Mouse (Mus musculus): ENCODE measurements around the gene Cmklr1. TPM values are rescaled to one million over a fixed set of nuclear protein-coding genes. Genes with fewer than 3 reads are reported as not detected.

Gene Cmklr1
- polyA plus RNA-seq, 1 experiment from 2014 or later = 7.5 TPM

DNA sequence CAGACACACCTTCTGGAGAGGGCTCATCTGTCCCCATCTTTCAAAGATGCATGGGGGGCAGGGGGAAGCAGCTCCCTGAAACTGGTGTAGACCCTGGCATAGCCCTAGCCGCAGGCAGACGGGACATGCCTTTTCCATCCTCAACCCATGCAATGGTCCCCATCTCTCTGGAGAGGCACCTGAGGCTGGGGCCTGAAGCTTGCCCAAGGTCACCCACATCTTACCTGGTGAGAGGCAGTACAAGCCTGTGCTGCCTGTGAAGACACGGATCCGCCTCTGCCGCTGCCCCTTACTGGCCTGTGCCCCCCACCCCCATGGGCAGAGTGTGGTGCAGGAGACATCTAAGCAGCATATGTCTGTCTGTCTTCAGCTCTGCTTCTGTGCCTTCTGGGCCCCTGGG, 23.2 kb downstream of the Cmklr1 start:
- H3K9ac ChIP-seq (ENCODE audit: low read depth, low read length) = no peak overlapping the region
- H3K36me3 ChIP-seq (ENCODE audit: insufficient read depth, low read length) = no peaks in the 10 kb centered on the region
- H3K4me1 ChIP-seq (replicated peaks; ENCODE audit: insufficient read depth, low read length) = peaks cover 19% of the 10 kb centered on the region
- H3K4me3 ChIP-seq (replicated peaks; ENCODE audit: low read depth, low read length) = no peak overlapping the region
- 79% methylated on average over 5 of the region's 5 CpGs for WGBS
- no peak overlapping the region for H3K27ac ChIP-seq
- DNase-seq (ENCODE audit: low spot score) (no peak), ATAC-seq (replicated peaks; ENCODE audit: low FRiP score, low read depth) (no peak)
- no peak for TF ChIP-seq CTCF (IDR thresholded peaks at IDR 0.05; ENCODE audit: low read depth)
- no peaks in the 10 kb centered on the region for H3K9me3 ChIP-seq (replicated peaks; ENCODE audit: low read length)
- H3K4me2 ChIP-seq (ENCODE audit: low read length) = no peak overlapping the region
- H3K27me3 ChIP-seq (ENCODE audit: insufficient read depth, low read length) = no peaks in the 10 kb centered on the region

DNA sequence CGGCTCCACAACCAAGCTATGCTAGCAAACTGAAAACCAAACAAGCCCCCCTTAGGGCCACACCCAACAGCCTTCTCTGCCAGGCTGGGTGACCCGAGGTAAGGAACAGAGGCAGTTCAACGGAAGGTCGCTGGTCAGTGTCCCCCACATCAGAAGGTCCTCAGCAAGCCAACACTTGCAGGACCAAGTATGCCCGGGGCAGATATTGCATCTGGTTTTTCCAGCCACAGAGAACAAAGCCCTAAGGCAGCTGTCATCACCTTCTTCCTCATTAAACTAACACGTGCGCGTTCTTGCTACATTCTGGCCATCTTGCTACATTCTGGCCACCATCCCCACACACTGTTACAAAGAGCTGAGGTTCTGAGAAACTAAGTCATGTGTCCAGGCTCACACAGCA, 23.9 kb downstream of the Cmklr1 start:
- Histone ChIP-seq H3K27me3 (ENCODE audit: insufficient read depth, low read length) (no peaks in the 10 kb centered on the region), H3K9ac (ENCODE audit: low read depth, low read length) (no peak overlapping the region), H3K4me1 (replicated peaks; ENCODE audit: insufficient read depth, low read length) (peaks cover 19% of the 10 kb centered on the region), H3K27ac (no peak overlapping the region), H3K36me3 (ENCODE audit: insufficient read depth, low read length) (no peaks in the 10 kb centered on the region), H3K9me3 (replicated peaks; ENCODE audit: low read length) (no peaks in the 10 kb centered on the region), H3K4me3 (replicated peaks; ENCODE audit: low read depth, low read length) (no peak overlapping the region), H3K4me2 (ENCODE audit: low read length) (no peak overlapping the region)
- no peak for ATAC-seq (replicated peaks; ENCODE audit: low FRiP score, low read depth)
- WGBS = 71% methylated on average over 8 of the region's 8 CpGs
- DNase-seq (ENCODE audit: low spot score) = no peak
- no peak for TF ChIP-seq CTCF (IDR thresholded peaks at IDR 0.05; ENCODE audit: low read depth)

DNA sequence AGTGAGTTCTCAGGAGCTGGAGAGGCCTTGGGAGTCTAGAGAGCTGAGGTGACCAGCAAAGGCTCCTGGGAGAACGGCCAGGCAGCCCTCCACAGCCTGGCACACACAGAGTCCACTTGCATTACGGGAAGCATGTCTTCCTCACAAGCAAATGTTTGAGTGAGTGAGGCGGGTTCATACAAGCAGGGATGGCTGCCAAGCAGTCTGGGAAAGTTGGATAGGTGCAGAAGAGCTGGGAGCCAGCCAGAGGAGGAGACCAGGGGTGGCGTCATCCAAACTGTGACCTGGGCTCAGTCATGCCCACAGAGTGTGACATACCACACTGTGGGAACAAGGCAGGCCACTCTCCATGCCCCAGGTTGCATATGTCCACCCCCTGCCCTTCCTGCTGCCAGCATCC, 25.2 kb downstream of the Cmklr1 start:
- TF ChIP-seq CTCF (IDR thresholded peaks at IDR 0.05; ENCODE audit: low read depth) = no peak
- Histone ChIP-seq H3K9me3 (replicated peaks; ENCODE audit: low read length) (no peaks in the 10 kb centered on the region), H3K9ac (ENCODE audit: low read depth, low read length) (no peak overlapping the region), H3K4me2 (ENCODE audit: low read length) (no peak overlapping the region), H3K27ac (no peak overlapping the region), H3K4me1 (replicated peaks; ENCODE audit: insufficient read depth, low read length) (peaks cover 17% of the 10 kb centered on the region), H3K36me3 (ENCODE audit: insufficient read depth, low read length) (no peaks in the 10 kb centered on the region), H3K4me3 (replicated peaks; ENCODE audit: low read depth, low read length) (no peak overlapping the region), H3K27me3 (ENCODE audit: insufficient read depth, low read length) (no peaks in the 10 kb centered on the region)
- ATAC-seq (replicated peaks; ENCODE audit: low FRiP score, low read depth) = no peak
- no peak for DNase-seq (ENCODE audit: low spot score)
- WGBS = 72% methylated on average over 4 of the region's 4 CpGs

DNA sequence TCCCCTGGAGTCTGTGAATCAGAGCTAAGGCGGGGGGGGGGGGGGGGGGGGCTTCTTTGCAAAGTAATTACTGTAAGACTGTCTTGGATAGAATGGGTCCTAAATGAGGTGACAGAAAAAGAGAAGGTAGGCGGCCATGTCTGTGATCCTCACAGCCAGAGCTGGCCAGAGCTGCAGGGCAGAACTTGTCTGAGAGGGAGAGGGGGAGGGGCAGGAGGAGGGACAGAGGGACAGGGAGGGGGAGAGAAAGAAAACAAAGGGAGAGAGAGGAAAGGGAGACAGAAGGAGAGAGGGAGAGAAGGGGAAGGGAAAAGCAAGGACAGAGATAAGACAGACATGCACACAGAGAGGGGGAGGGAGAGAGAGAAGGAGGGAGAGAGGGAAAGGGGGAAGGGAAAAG, 27.2 kb downstream of the Cmklr1 start:
- TF ChIP-seq CTCF (IDR thresholded peaks at IDR 0.05; ENCODE audit: low read depth) = no peak
- Histone ChIP-seq H3K9me3 (replicated peaks; ENCODE audit: low read length) (no peaks in the 10 kb centered on the region), H3K36me3 (ENCODE audit: insufficient read depth, low read length) (no peaks in the 10 kb centered on the region), H3K4me3 (replicated peaks; ENCODE audit: low read depth, low read length) (no peak overlapping the region), H3K9ac (ENCODE audit: low read depth, low read length) (no peak overlapping the region), H3K27ac (no peak overlapping the region), H3K4me1 (replicated peaks; ENCODE audit: insufficient read depth, low read length) (0 out of 2 replicates have a peak, but pooled peaks cover 4% of the 10 kb centered on the region), H3K27me3 (ENCODE audit: insufficient read depth, low read length) (no peaks in the 10 kb centered on the region), H3K4me2 (ENCODE audit: low read length) (no peak overlapping the region)
- no peak for DNase-seq (ENCODE audit: low spot score)
- no peak for ATAC-seq (replicated peaks; ENCODE audit: low FRiP score, low read depth)
- 44% methylated on average over 2 of the region's 2 CpGs for WGBS

GRCm38 (mm10) chr5:113620999-113621398, 29.2 kb downstream of the Cmklr1 start:
- Histone ChIP-seq H3K27me3 (ENCODE audit: insufficient read depth, low read length) (no peaks in the 10 kb centered on the region), H3K9me3 (replicated peaks; ENCODE audit: low read length) (no peaks in the 10 kb centered on the region), H3K27ac (no peak overlapping the region), H3K36me3 (ENCODE audit: insufficient read depth, low read length) (no peaks in the 10 kb centered on the region), H3K4me3 (replicated peaks; ENCODE audit: low read depth, low read length) (no peak overlapping the region), H3K4me2 (ENCODE audit: low read length) (no peak overlapping the region), H3K9ac (ENCODE audit: low read depth, low read length) (no peak overlapping the region), H3K4me1 (replicated peaks; ENCODE audit: insufficient read depth, low read length) (no peaks in the 10 kb centered on the region)
- ATAC-seq (replicated peaks; ENCODE audit: low FRiP score, low read depth) = no peak
- 62% methylated on average over 7 of the region's 7 CpGs for WGBS
- DNase-seq (ENCODE audit: low spot score) = no peak
- TF ChIP-seq CTCF (IDR thresholded peaks at IDR 0.05; ENCODE audit: low read depth) = no peak

GRCm38 (mm10) chr5:113620130-113620716, 30.0 kb downstream of the Cmklr1 start:
- DNase-seq (ENCODE audit: low spot score) (no peak), ATAC-seq (replicated peaks; ENCODE audit: low FRiP score, low read depth) (no peak)
- no peaks in the 10 kb centered on the region for H3K4me1 ChIP-seq (replicated peaks; ENCODE audit: insufficient read depth, low read length)
- WGBS = 62% methylated on average over 16 of the region's 16 CpGs
- no peaks in the 10 kb centered on the region for H3K36me3 ChIP-seq (ENCODE audit: insufficient read depth, low read length)
- TF ChIP-seq CTCF (IDR thresholded peaks at IDR 0.05; ENCODE audit: low read depth) = no peak
- H3K4me2 ChIP-seq (ENCODE audit: low read length) = no peak overlapping the region
- no peak overlapping the region for H3K4me3 ChIP-seq (replicated peaks; ENCODE audit: low read depth, low read length)
- H3K27me3 ChIP-seq (ENCODE audit: insufficient read depth, low read length) = no peaks in the 10 kb centered on the region
- H3K27ac ChIP-seq = no peak overlapping the region
- H3K9me3 ChIP-seq (replicated peaks; ENCODE audit: low read length) = no peaks in the 10 kb centered on the region
- no peak overlapping the region for H3K9ac ChIP-seq (ENCODE audit: low read depth, low read length)

GRCm38 (mm10) chr5:113619151-113619550, 31.1 kb downstream of the Cmklr1 start:
- Histone ChIP-seq H3K4me3 (replicated peaks; ENCODE audit: low read depth, low read length) (no peak overlapping the region), H3K27ac (no peak overlapping the region), H3K4me2 (ENCODE audit: low read length) (no peak overlapping the region), H3K9ac (ENCODE audit: low read depth, low read length) (no peak overlapping the region), H3K36me3 (ENCODE audit: insufficient read depth, low read length) (no peaks in the 10 kb centered on the region), H3K4me1 (replicated peaks; ENCODE audit: insufficient read depth, low read length) (no peaks in the 10 kb centered on the region), H3K9me3 (replicated peaks; ENCODE audit: low read length) (no peaks in the 10 kb centered on the region), H3K27me3 (ENCODE audit: insufficient read depth, low read length) (no peaks in the 10 kb centered on the region)
- WGBS = 89% methylated on average over 1 of the region's 1 CpGs
- ATAC-seq (replicated peaks; ENCODE audit: low FRiP score, low read depth) = no peak
- TF ChIP-seq CTCF (IDR thresholded peaks at IDR 0.05; ENCODE audit: low read depth) = no peak
- DNase-seq (ENCODE audit: low spot score) = no peak

All from kidney, postnatal 0 days (tissue).